Mouse (Mus musculus): ENCODE data around the gene Anks1.

GRCm38 (mm10) chr17:28060681-28061080 lies 151.6 kb downstream of the Anks1 start:
- TF ChIP-seq CTCF (IDR thresholded peaks at IDR 0.05; ENCODE audit: low read depth, low read length), result no peak
- no peak for TF ChIP-seq TAL1 (conservative IDR thresholded peaks at IDR 0.05; ENCODE audit: low read depth, low read length)
